Mouse (Mus musculus) regulatory T cell (primary cell): Measurements from ENCODE around the gene Spon1.

Experiments
- in situ Hi-C: fragments of 300-600 bp; cut with MboI, MseI; formaldehyde crosslinking; loops from one replicate; pipeline ENCODE4 v1.15.1; 2025; ENCODE audit warnings: high pct_unique_total_duplicates

The Spon1 gene

GRCm38 (mm10) chr7:113839431-113839830 lies 73.6 kb downstream of the Spon1 start:
- in situ Hi-C loops, result no loop called here

GRCm38 (mm10) chr7:113841521-113841920 lies 75.7 kb downstream of the Spon1 start:
- in situ Hi-C loops, result no loop called here

- in situ Hi-C loops, result no loop called here
Measured at GRCm38 (mm10) chr7:113843150-113843549, 77.4 kb downstream of the Spon1 start.

- in situ Hi-C loops, result no loop called here
Measured at GRCm38 (mm10) chr7:113845191-113845590, 79.4 kb downstream of the Spon1 start.

- in situ Hi-C loops, result no loop called here
Measured at GRCm38 (mm10) chr7:113846553-113846952, 80.8 kb downstream of the Spon1 start.

- in situ Hi-C loops, result no loop called here
Measured at GRCm38 (mm10) chr7:113847041-113847819, 81.4 kb downstream of the Spon1 start.

GRCm38 (mm10) chr7:113850389-113850788 lies 84.6 kb downstream of the Spon1 start:
- in situ Hi-C loops, result no loop called here

GRCm38 (mm10) chr7:113855396-113855795 lies 89.6 kb downstream of the Spon1 start:
- in situ Hi-C loops, result no loop called here

GRCm38 (mm10) chr7:113856067-113856466 lies 90.3 kb downstream of the Spon1 start:
- in situ Hi-C loops, result no loop called here

- in situ Hi-C loops, result no loop called here
Measured at GRCm38 (mm10) chr7:113859480-113859881, 93.7 kb downstream of the Spon1 start.

- in situ Hi-C loops, result no loop called here
Measured at GRCm38 (mm10) chr7:113861964-113862363, 96.2 kb downstream of the Spon1 start.

GRCm38 (mm10) chr7:113872846-113873245 lies 107.0 kb downstream of the Spon1 start:
- in situ Hi-C loops, result no loop called here

GRCm38 (mm10) chr7:113877451-113877850 lies 111.7 kb downstream of the Spon1 start:
- in situ Hi-C loops, result no loop called here

- in situ Hi-C loops, result no loop called here
Measured at GRCm38 (mm10) chr7:113877926-113878325, 112.1 kb downstream of the Spon1 start.

GRCm38 (mm10) chr7:113879085-113879501 lies 113.3 kb downstream of the Spon1 start:
- in situ Hi-C loops, result no loop called here

- in situ Hi-C loops, result no loop called here
Measured at GRCm38 (mm10) chr7:113880021-113880420, 114.2 kb downstream of the Spon1 start.

GRCm38 (mm10) chr7:113890782-113891181 lies 125.0 kb downstream of the Spon1 start:
- in situ Hi-C loops, result loop anchor here (10.0 kb wide), 1 partner anchor 634 kb away; no protein-coding TSS in a partner anchor

GRCm38 (mm10) chr7:113891491-113891890 lies 125.7 kb downstream of the Spon1 start:
- in situ Hi-C loops, result loop anchor here (10.0 kb wide), 1 partner anchor 633 kb away; no protein-coding TSS in a partner anchor

- in situ Hi-C loops, result loop anchor here (10.0 kb wide), 1 partner anchor 631 kb away; no protein-coding TSS in a partner anchor
Measured at GRCm38 (mm10) chr7:113893944-113894662, 128.3 kb downstream of the Spon1 start.

- in situ Hi-C loops, result loop anchor here (10.0 kb wide), 1 partner anchor 630 kb away; no protein-coding TSS in a partner anchor
Measured at GRCm38 (mm10) chr7:113895266-113895665, 129.5 kb downstream of the Spon1 start.

GRCm38 (mm10) chr7:113898388-113898787 lies 132.6 kb downstream of the Spon1 start:
- in situ Hi-C loops, result loop anchor here (10.0 kb wide), 1 partner anchor 626 kb away; no protein-coding TSS in a partner anchor

- in situ Hi-C loops, result no loop called here
Measured at GRCm38 (mm10) chr7:113901511-113901910, 135.7 kb downstream of the Spon1 start.
